Mouse (Mus musculus) embryonic fibroblast, embryonic 13.5 days (primary cell): ENCODE data around the gene Olfr449.

Source experiments
- CTCF ChIP-seq: IDR thresholded peaks from 2 replicates; pipeline ENCODE4 v1.5.1; 2011; ENCODE audit warnings: mild to moderate bottlenecking, control low read depth, low read length, moderate library complexity, borderline replicate concordance; ENCODE audit not compliant: insufficient read depth
- POLR2A ChIP-seq: IDR thresholded peaks from 2 replicates; pipeline ENCODE4 v1.6.1; 2011; ENCODE audit warnings: low read depth, mild to moderate bottlenecking, control low read depth, low read length, moderate library complexity

GRCm38 (mm10) chr6:42834084-42834483, at the start of gene Olfr449:
- no peak for TF ChIP-seq POLR2A
- no peak for TF ChIP-seq CTCF
